Mouse (Mus musculus) heart, adult 2 months (tissue): ENCODE data around the gene Grik4. TPM values are rescaled to one million over a fixed set of nuclear protein-coding genes. Genes with fewer than 3 reads are reported as not detected.

Experiments used
- DNase-seq, 2 experiments: peaks; one replicate each; pipeline ENCODE4 v3.0.0; 2021
- H3K27ac ChIP-seq: fragments of 200-600 bp; 2 replicates; pipeline ENCODE4 v1.8.1; 2022
- H3K27me3 ChIP-seq: fragments of 200-500 bp; 2 replicates; pipeline ENCODE4 v1.6.1; 2012; ENCODE audit warnings: mild to moderate bottlenecking, low read length, inconsistent platforms, mixed read lengths; ENCODE audit not compliant: control insufficient read depth, insufficient read depth
- H3K36me3 ChIP-seq: fragments of 200-500 bp; 2 replicates; pipeline ENCODE4 v1.6.1; 2012; ENCODE audit warnings: low read length, inconsistent platforms; ENCODE audit not compliant: control insufficient read depth, insufficient read depth
- H3K4me1 ChIP-seq: fragments of 200-500 bp; 2 replicates; pipeline ENCODE4 v1.6.1; 2011; ENCODE audit warnings: low read length; ENCODE audit not compliant: control insufficient read depth, insufficient read depth
- H3K4me3 ChIP-seq: fragments of 200-600 bp; 2 replicates; pipeline ENCODE4 v1.8.1; 2022
- H3K79me2 ChIP-seq: fragments of 200-500 bp; replicated peaks from 2 replicates; pipeline ENCODE4 v1.6.1; 2012; ENCODE audit warnings: mild to moderate bottlenecking, inconsistent platforms, low read length, moderate library complexity, mixed read lengths; ENCODE audit not compliant: control insufficient read depth, insufficient read depth
- H3K9ac ChIP-seq: fragments of 200-500 bp; 2 replicates; pipeline ENCODE4 v1.6.1; 2012; ENCODE audit warnings: low read depth, mild to moderate bottlenecking, control low read depth, inconsistent platforms, low read length, mixed read lengths
- CTCF ChIP-seq: fragments of 200-600 bp; IDR thresholded peaks from 2 replicates; pipeline ENCODE4 v1.8.1; 2022; ENCODE audit warnings: antibody characterized with exemption, mild to moderate bottlenecking, moderate library complexity
- EP300 ChIP-seq: fragments of 200-500 bp; IDR thresholded peaks from 2 replicates; pipeline ENCODE4 v1.6.1; 2011; ENCODE audit warnings: low read depth, low read length, control low read depth; ENCODE audit not compliant: insufficient read depth
- POLR2A ChIP-seq: fragments of 200-500 bp; IDR thresholded peaks from 2 replicates; pipeline ENCODE4 v1.6.1; 2011; ENCODE audit warnings: mild to moderate bottlenecking, low read depth, low read length, control low read depth; ENCODE audit not compliant: insufficient read depth
- WGBS: fragments of 180-500 bp; shearing (Covaris S2); methylation state at CpG from one replicate; pipeline ENCODE4 v1.1.7; 2018; 5-methylcytosine and 5-hydroxymethylcytosine counted together
- intact Hi-C: fragments of 180-260 bp; cut with DNase I; formaldehyde crosslinking; loops from one replicate; pipeline ENCODE4 v1.15.1; 2025
- polyA plus RNA-seq: library from polyadenylated mRNA; depleted of rRNA; stranded (reverse); fragments of >200 nt; gene quantifications from 2 replicates; pipeline ENCODE4 v1.2.3, GENCODE M21; 2012
- total RNA-seq, 2 experiments: library from RNA; stranded (reverse); gene quantifications; 2 replicates each; pipeline ENCODE4 v1.2.3; 2021

The Grik4 gene
- total and polyA plus RNA-seq, 3 experiments, result 0.02 to 0.09 TPM; not detected in 1

DNA sequence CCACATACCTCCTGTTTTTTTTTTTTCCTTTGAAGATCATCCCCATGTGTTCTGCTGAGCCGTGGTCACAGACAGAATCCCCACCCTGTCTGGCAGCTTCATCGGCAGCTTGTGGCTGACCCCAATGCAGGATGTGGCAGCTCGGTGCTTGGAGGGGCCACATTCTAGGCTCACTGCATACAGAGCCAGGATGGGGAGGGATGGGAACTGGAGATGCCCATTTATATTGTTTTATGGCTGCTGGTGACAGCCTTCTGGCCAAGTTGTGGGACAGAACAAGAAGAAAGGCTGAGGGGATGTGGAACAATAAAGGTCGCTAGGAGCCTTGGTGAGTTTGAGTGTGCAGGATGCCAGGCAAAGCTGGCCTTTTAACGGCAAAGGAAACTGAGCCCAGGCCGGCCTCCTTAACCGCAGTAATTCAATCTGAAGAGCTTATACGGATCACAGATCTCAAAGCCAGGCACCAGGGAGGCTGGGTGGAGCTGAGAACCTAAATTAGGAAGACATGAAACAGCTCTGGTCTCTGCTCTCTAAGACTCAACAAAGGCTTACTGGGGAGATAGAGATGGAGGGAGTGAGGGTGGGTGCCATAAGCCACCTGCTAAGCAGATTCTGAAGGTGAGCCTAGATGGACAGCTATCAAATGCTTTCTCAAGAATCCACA is 241.0 kb downstream of the Grik4 start:
- no peak overlapping the region for H3K27ac ChIP-seq
- 46% methylated on average over 8 of the region's 8 CpGs for WGBS
- DNase-seq, result no peak
- TF ChIP-seq POLR2A (no peak), CTCF (no peak), EP300 (no peak)
- H3K79me2 ChIP-seq, result no peaks in the 10 kb centered on the region
- no peaks in the 10 kb centered on the region for H3K36me3 ChIP-seq
- H3K4me3 ChIP-seq, result no peak overlapping the region
- no peak overlapping the region for H3K9ac ChIP-seq
- H3K27me3 ChIP-seq, result peaks cover 3% of the 10 kb centered on the region; the same call in 1 of the 2 replicates
- intact Hi-C loops, result no loop called here
- H3K4me1 ChIP-seq, result no peaks in the 10 kb centered on the region

DNA sequence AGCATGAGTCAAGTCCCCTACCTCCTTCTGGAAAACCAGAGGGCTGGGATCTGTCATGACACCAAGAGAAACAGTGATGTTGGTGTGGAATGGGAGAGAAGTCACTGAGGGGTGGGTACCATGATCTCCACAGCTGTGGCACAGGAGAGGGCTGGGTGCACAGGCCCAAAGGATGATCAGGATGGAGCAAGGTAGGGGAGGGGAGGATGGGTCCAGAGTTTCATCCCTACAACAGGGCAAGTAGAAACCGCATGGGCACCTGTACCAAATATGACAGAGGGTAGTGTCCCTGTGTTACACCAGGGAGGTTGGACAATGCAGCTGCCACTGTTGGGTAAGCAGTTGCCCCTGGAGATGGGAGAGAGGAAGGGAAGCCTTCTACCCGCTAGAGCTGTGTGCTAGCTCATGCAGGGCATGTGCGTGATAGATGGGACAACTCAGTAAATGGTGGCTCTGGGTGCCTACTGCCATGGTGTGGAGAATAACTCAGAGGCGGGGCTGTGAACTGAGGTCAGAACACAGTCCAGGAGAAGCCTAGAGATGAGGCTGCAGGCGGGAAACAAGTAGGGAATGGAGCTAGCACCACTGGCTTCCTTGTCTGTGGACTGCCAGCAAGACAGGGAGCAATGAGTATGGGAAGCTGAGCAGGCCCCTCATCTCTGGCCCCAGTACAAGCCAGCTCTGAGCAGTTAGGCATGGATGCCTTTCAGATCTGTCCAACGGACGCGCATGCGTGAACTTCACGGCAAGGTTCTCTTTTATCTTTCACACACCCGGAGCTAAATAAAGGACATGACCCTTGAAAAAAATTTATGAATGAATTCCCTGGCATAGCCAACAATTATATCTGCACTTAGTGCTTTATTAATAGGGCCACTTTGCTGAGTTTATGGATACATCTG is 241.8 kb downstream of the Grik4 start:
- Histone ChIP-seq H3K27ac (no peak overlapping the region), H3K9ac (no peak overlapping the region), H3K36me3 (no peaks in the 10 kb centered on the region), H3K79me2 (no peaks in the 10 kb centered on the region), H3K27me3 (peaks cover 3% of the 10 kb centered on the region; the same call in 1 of the 2 replicates), H3K4me1 (no peaks in the 10 kb centered on the region), H3K4me3 (no peak overlapping the region)
- intact Hi-C loops, result no loop called here
- WGBS, result 64% methylated on average over 11 of the region's 11 CpGs
- TF ChIP-seq POLR2A (no peak), CTCF (no peak), EP300 (no peak)
- peak in 1 of 2 experiments; percentile 9 for DNase-seq

DNA sequence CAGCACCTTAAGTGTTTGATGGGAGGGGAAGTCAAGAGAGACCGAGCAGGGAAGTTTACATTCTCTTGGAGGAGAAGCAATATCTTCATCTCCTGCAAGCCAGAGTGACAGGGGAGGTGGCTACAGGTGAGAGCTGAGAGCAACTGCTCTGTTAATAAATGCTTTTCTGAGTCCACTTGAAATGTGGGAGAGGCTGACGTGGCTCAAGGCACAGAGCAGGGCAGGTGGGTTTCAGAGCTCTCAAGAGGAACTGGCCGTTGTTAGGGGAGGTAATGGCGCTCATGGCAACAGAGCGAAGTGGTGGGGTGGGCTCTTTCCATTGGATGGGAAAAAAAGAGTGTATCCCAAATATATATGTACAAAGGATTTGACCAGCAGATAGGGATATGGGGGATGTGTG is 242.6 kb downstream of the Grik4 start:
- Histone ChIP-seq H3K9ac (no peak overlapping the region), H3K79me2 (no peaks in the 10 kb centered on the region), H3K27me3 (0 out of 2 replicates have a peak, but pooled peaks cover 1% of the 10 kb centered on the region), H3K27ac (no peak overlapping the region), H3K36me3 (no peaks in the 10 kb centered on the region), H3K4me3 (no peak overlapping the region), H3K4me1 (no peaks in the 10 kb centered on the region)
- intact Hi-C loops, result no loop called here
- WGBS, result 78% methylated on average over 5 of the region's 5 CpGs
- no peak for DNase-seq
- no peak for TF ChIP-seq EP300
- TF ChIP-seq CTCF, result no peak
- no peak for TF ChIP-seq POLR2A

DNA sequence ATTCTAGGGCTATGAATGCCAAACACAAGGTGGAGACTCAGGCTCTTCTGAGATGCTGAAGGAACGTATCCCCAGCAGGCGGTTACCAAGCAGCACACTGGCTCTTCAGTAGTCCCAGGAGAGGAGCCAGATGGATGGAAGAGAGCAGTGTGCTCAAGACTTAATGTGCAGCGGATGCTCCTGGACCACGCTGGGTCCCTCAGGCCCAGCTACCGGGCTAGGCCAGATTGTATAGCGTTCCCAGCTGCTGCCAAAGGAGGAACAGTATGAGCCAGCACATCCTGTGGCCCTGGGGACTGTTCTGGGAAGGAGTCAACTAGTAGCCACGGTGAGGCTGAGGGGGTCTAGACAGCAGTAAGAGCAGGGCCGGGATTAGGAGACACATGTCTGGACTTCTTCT is 251.3 kb downstream of the Grik4 start:
- H3K27me3 ChIP-seq, result no peaks in the 10 kb centered on the region
- TF ChIP-seq EP300 (no peak), CTCF (no peak), POLR2A (no peak)
- intact Hi-C loops, result no loop called here
- H3K4me1 ChIP-seq, result no peaks in the 10 kb centered on the region
- 58% methylated on average over 8 of the region's 8 CpGs for WGBS
- no peaks in the 10 kb centered on the region for H3K79me2 ChIP-seq
- no peak overlapping the region for H3K27ac ChIP-seq
- no peaks in the 10 kb centered on the region for H3K36me3 ChIP-seq
- no peak for DNase-seq
- no peak overlapping the region for H3K4me3 ChIP-seq
- no peak overlapping the region for H3K9ac ChIP-seq

DNA sequence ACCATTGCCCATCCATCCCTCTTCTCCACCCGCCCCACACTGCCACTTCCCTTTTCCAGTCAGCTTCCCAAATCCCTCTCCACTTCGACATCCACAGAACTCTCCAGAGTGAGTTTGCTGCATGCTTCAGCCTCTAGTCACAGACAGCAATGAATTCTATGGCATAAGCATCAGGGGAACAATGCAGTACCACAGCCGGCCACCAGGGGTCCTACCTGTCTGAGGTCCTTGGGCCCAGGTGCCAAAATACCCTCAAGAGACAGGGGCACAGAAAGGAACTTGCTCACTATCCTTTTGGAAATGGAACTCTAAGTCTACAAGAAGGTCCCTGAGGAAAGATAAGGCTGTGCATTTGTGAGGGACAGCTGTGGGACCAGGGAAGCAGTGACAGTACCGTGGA is 256.1 kb downstream of the Grik4 start:
- no peaks in the 10 kb centered on the region for H3K36me3 ChIP-seq
- 28% methylated on average over 4 of the region's 4 CpGs for WGBS
- TF ChIP-seq CTCF (peak; percentile 92), EP300 (no peak)
- H3K4me1 ChIP-seq, result no peaks in the 10 kb centered on the region
- H3K27me3 ChIP-seq, result no peaks in the 10 kb centered on the region
- H3K79me2 ChIP-seq, result no peaks in the 10 kb centered on the region
- no peak overlapping the region for H3K27ac ChIP-seq
- H3K4me3 ChIP-seq, result no peak overlapping the region
- intact Hi-C loops, result loop anchor here (1.0 kb wide), 1 partner anchor 256 kb away; the partner anchor contains the start of gene Grik4
- H3K9ac ChIP-seq, result no peak overlapping the region
- peak; percentile 24 to 67 for DNase-seq

DNA sequence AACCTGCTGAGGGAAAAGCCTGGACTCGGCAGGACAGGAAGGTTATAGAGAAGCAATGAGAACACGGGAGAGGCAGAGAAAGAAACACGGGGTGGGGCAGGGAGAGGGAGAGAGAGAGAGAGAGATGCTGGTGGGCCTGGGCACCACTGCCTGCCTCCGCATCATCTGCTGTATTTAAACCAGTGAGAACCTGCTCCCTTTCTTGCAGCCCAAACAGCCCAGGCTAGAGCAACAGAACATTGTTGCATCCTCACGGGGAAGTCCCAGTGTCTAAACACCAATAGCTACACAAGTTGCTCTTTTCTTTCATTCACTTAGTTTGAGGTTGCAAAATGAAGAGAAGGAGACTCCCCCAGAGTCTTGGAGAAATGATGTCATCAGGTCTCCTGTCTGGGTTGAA is 258.2 kb downstream of the Grik4 start:
- no peaks in the 10 kb centered on the region for H3K79me2 ChIP-seq
- TF ChIP-seq CTCF (no peak), POLR2A (no peak), EP300 (no peak)
- 68% methylated on average over 5 of the region's 5 CpGs for WGBS
- intact Hi-C loops, result no loop called here
- no peaks in the 10 kb centered on the region for H3K4me1 ChIP-seq
- no peak overlapping the region for H3K27ac ChIP-seq
- no peaks in the 10 kb centered on the region for H3K27me3 ChIP-seq
- no peak overlapping the region for H3K4me3 ChIP-seq
- no peak for DNase-seq
- no peak overlapping the region for H3K9ac ChIP-seq
- H3K36me3 ChIP-seq, result no peaks in the 10 kb centered on the region
